Mouse (Mus musculus) spleen, adult 2 months (tissue): ENCODE measurements around the gene Zfp609. TPM values are rescaled to one million over a fixed set of nuclear protein-coding genes. Genes with fewer than 3 reads are reported as not detected.
A peak's percentile ranks its signal among the peaks of the same experiment; 100 is the strongest.

ENCODE experiments used
- DNase-seq, 2 experiments: peaks; one replicate each; pipeline versions ENCODE4 v3.0.0 to v3.0.0-alpha.2; 2012 to 2021; ENCODE audit warnings: low spot score in 2 of 2, low read depth in 1 of 2
- H3K27ac ChIP-seq: fragments of 200-500 bp; 2 replicates; pipeline ENCODE4 v1.5.1; 2012; ENCODE audit warnings: low read length, inconsistent platforms; ENCODE audit not compliant: insufficient read depth
- H3K27me3 ChIP-seq: fragments of 200-500 bp; 2 replicates; pipeline ENCODE4 v1.6.1; 2012; ENCODE audit warnings: mild to moderate bottlenecking, moderate library complexity, low read length, inconsistent platforms; ENCODE audit not compliant: control insufficient read depth, insufficient read depth
- H3K36me3 ChIP-seq: fragments of 200-500 bp; 2 replicates; pipeline ENCODE4 v1.6.1; 2012; ENCODE audit warnings: mild to moderate bottlenecking, low read length, inconsistent platforms; ENCODE audit not compliant: control insufficient read depth, insufficient read depth
- H3K4me1 ChIP-seq: fragments of 200-500 bp; 2 replicates; pipeline ENCODE4 v1.6.1; 2011; ENCODE audit warnings: inconsistent platforms; ENCODE audit not compliant: control insufficient read depth, insufficient read depth, insufficient read length
- H3K4me3 ChIP-seq: fragments of 200-500 bp; 2 replicates; pipeline ENCODE4 v1.5.1; 2011; ENCODE audit warnings: mild to moderate bottlenecking, inconsistent platforms; ENCODE audit not compliant: insufficient read depth, insufficient read length; ENCODE audit errors: extremely low read depth
- CTCF ChIP-seq: fragments of 200-500 bp; IDR thresholded peaks from 2 replicates; pipeline ENCODE4 v1.5.1; 2011; ENCODE audit warnings: mild to moderate bottlenecking, inconsistent platforms; ENCODE audit not compliant: insufficient read depth, insufficient read length, insufficient replicate concordance; ENCODE audit errors: extremely low read depth
- POLR2A ChIP-seq: fragments of 200-500 bp; IDR thresholded peaks from 2 replicates; pipeline ENCODE4 v1.6.1; 2011; ENCODE audit warnings: low read depth, low read length, inconsistent platforms
- whole genome bisulfite sequencing: fragments of 180-500 bp; shearing (Covaris S2); methylation state at CpG from one replicate; pipeline ENCODE4 v1.1.7; 2018; 5-methylcytosine and 5-hydroxymethylcytosine counted together
- polyA plus RNA-seq: library from polyadenylated mRNA; depleted of rRNA; stranded (reverse); fragments of >200 nt; gene quantifications from 2 replicates; pipeline ENCODE4 v1.2.3, GENCODE M21; 2012

Gene Zfp609
- polyA plus RNA-seq, 1 experiment, result 3.5 TPM

GRCm38 (mm10) chr9:65828511-65828910 is 1.1 kb upstream of the Zfp609 start:
- Histone ChIP-seq H3K27me3 (peaks cover 4% of the 10 kb centered on the region), H3K4me1 (no peaks in the 10 kb centered on the region), H3K36me3 (peaks cover 3% of the 10 kb centered on the region), H3K27ac (no peak overlapping the region), H3K4me3 (no peak overlapping the region)
- DNase-seq, result no peak
- no peak for TF ChIP-seq CTCF
- 64% methylated on average over 3 of the region's 3 CpGs for WGBS

DNA sequence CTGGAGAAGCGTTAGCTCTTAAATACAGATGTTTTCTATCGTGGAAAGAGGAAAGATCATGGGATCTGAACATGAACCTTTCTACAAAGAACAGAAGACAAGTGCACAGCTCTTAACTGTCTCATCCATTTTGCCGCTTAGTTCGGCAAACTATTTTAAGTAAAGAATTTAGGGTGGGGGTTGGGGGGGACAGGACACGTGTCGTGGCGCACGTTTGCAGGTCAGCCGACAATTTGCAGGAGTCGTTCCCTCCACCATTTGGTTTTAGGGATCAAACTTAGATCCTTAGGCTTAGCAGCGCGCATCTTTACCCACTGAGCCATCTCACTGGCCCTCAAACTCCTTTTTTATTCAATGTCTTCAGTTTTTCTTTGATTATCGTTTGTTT is 646 bp upstream of the Zfp609 start:
- Histone ChIP-seq H3K27me3 (peaks cover 4% of the 10 kb centered on the region), H3K4me3 (peak overlapping the region; percentile 82), H3K27ac (no peak overlapping the region), H3K4me1 (no peaks in the 10 kb centered on the region), H3K36me3 (peaks cover 3% of the 10 kb centered on the region)
- DNase-seq, result no peak
- 12% methylated on average over 13 of the region's 13 CpGs for WGBS
- no peak for TF ChIP-seq POLR2A
- no peak for TF ChIP-seq CTCF

DNA sequence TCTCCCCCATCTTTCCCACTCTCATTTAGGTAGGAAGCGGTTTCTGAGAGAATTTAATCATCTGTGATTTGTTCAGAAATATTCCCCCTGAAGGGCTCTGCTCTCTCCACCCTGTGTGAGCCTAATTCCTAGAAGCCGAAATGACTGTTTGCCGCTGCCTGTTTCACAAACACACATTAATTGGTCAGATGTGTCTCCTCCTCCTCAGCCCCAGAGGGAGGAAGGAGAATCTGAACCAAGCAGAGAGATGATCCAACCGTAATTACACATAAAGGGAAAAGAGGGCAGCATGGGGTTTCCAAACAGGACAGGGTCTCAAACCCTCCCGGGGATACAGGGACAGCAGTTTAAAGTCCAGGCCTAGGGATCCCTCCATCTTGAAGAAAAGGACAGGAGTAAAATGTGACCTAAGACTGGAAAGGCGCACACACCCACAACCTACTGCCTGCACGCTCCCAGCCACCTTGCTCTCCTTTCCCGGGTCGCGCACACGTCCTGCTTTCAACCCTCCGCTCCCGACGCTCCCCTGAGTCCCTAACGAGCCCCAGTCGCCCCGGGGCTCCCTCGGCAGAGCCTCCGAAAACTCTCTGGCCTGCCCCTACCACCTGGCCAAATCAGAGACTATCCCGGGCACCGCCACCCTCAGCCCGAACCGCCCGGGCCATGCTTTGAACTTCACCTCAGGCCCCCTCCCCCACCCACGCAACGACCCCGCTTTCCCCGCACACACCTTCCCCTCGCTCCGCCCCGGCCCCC is 598 bp downstream of the Zfp609 start:
- WGBS, result 3% methylated on average over 31 of the region's 31 CpGs
- Histone ChIP-seq H3K27me3 (peaks cover 4% of the 10 kb centered on the region), H3K4me1 (no peaks in the 10 kb centered on the region), H3K4me3 (peak overlapping the region; percentile 82), H3K36me3 (no peaks in the 10 kb centered on the region), H3K27ac (peak overlapping the region; percentile 39; the same call in 1 of the 2 replicates)
- TF ChIP-seq CTCF, result no peak
- no peak for TF ChIP-seq POLR2A
- peak in 1 of 2 experiments; percentile 16 for DNase-seq

DNA sequence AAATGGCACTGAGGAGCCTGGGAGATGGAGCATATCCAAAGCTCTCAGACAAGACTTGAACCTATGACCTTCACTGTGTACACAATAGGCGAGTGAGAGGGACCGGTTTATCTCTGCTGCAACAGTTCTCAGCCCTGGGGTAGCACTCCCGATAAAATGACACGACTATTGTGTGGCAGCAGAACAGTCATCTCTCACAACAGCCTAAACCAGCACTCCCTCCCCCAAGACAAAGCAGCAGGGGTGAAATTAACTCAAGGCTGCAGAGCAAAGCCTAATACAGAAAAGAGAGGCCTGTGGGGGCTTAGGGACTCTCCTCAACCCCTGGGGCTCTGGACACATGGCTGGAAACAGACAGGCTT is 1.2 kb downstream of the Zfp609 start:
- peaks cover 4% of the 10 kb centered on the region for H3K27me3 ChIP-seq
- no peak for DNase-seq
- no peak overlapping the region for H3K27ac ChIP-seq
- H3K4me3 ChIP-seq, result peak overlapping the region; percentile 1; the same call in 1 of the 2 replicates
- no peaks in the 10 kb centered on the region for H3K4me1 ChIP-seq
- TF ChIP-seq POLR2A (no peak), CTCF (no peak)
- 36% methylated on average over 4 of the region's 4 CpGs for WGBS
- H3K36me3 ChIP-seq, result no peaks in the 10 kb centered on the region

DNA sequence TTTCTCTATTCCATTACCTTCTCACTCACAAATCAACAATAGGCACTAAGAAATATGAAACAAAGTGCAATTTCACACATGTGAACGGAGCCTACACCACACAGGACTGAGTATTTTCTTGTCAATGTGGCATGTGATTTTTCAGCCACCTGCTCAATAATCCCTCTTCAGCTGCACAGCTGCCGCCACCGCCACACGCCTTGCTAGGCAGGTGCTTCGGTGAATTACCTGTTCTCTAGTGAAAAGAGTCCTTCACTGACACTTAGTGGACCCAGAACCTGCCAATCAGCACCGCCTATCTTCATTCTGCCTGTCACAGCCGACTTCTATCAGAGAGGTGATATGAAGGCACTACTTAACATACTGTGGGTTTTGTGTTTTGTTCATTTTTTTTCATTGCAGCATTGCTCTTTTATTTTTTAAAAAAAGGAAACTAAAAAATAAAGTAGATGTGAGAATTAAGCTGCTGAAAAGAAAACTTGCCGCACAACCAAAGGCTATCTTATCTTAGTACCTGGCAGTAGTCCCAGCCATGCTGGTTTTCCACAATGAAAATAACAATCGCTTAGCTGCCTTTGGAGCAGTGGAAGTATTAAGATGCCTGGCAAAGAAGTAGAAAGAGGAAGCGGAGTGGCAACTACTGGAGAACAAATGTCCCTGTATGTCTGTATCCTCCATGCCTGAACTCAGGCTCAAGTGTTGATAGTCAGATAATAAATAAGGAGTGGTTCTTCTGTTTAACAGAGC is 3.5 kb downstream of the Zfp609 start:
- DNase-seq, result no peak
- TF ChIP-seq CTCF (no peak), POLR2A (no peak)
- no peak overlapping the region for H3K27ac ChIP-seq
- 72% methylated on average over 10 of the region's 10 CpGs for WGBS
- no peaks in the 10 kb centered on the region for H3K4me1 ChIP-seq
- peaks cover 4% of the 10 kb centered on the region for H3K27me3 ChIP-seq
- no peak overlapping the region for H3K4me3 ChIP-seq
- H3K36me3 ChIP-seq, result no peaks in the 10 kb centered on the region

DNA sequence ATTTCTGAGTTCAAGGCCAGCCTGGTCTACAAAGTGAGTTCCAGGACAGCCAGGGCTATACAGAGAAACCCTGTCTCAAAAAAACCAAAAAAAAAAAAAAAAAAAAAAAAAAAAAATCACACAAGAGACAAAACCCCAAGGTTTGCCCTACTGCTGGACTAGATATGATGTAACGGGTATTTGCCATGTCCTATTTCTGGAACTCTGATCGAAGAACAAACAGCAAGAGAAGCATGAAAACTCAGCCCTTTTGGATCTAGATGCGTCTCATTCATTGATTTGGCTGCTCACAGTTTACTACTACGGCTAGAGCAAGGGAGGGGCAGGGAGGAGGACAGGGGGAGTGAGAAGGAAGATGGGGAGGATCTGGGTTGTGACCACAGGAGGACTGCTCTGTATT is 5.4 kb downstream of the Zfp609 start:
- Histone ChIP-seq H3K27ac (no peak overlapping the region), H3K4me3 (no peak overlapping the region), H3K36me3 (no peaks in the 10 kb centered on the region), H3K27me3 (no peaks in the 10 kb centered on the region), H3K4me1 (no peaks in the 10 kb centered on the region)
- DNase-seq, result no peak
- 81% methylated on average over 4 of the region's 4 CpGs for WGBS
- TF ChIP-seq CTCF, result no peak
- TF ChIP-seq POLR2A, result no peak

- Histone ChIP-seq H3K36me3 (no peaks in the 10 kb centered on the region), H3K4me3 (no peak overlapping the region), H3K4me1 (no peaks in the 10 kb centered on the region), H3K27me3 (no peaks in the 10 kb centered on the region), H3K27ac (no peak overlapping the region)
- no peak for TF ChIP-seq POLR2A
- TF ChIP-seq CTCF, result no peak
- WGBS, result 88% methylated on average over 2 of the region's 2 CpGs
- DNase-seq, result no peak
Measured at GRCm38 (mm10) chr9:65820301-65820700, 7.1 kb downstream of the Zfp609 start.
